Mouse (Mus musculus): ENCODE measurements at regions not wholly inside any gene's neighbourhood (a gene's known extent, or its start where the extent isn't known, plus 50 kb on each side); places are given as distances from the start of the nearest gene placed in this dataset.

GRCm38 (mm10) chr1:164713798-164714551 is 82.5 kb upstream of the Dpt start:
- Histone ChIP-seq H3K4me2 (replicated peaks; ENCODE audit: low read depth) (no peak overlapping the region), H3K9ac (ENCODE audit: low read depth, low read length) (no peak overlapping the region), H3K27ac (ENCODE audit: low read depth, low read length) (peak overlapping the region; percentile 60; the same call in 1 of the 2 replicates), H3K9me3 (ENCODE audit: control insufficient read depth) (no peaks in the 10 kb centered on the region), H3K27me3 (replicated peaks; ENCODE audit: control insufficient read depth, insufficient read depth, low read length) (no peaks in the 10 kb centered on the region), H3K4me3 (ENCODE audit: low read depth, low read length) (no peak overlapping the region), H3K4me1 (replicated peaks; ENCODE audit: control insufficient read depth, insufficient read depth, low read length) (0 out of 2 replicates have a peak, but pooled peaks cover 2% of the 10 kb centered on the region), H3K36me3 (ENCODE audit: control insufficient read depth, insufficient read depth) (no peaks in the 10 kb centered on the region)
- peak; percentile 58 for ATAC-seq
- 35% methylated on average over 4 of the region's 4 CpGs for WGBS
- no peak for TF ChIP-seq CTCF (IDR thresholded peaks at IDR 0.05; ENCODE audit: low read depth)

GRCm38 (mm10) chr1:164712514-164712913 is 83.9 kb upstream of the Dpt start:
- Histone ChIP-seq H3K4me1 (replicated peaks; ENCODE audit: control insufficient read depth, insufficient read depth, low read length) (0 out of 2 replicates have a peak, but pooled peaks cover 2% of the 10 kb centered on the region), H3K36me3 (ENCODE audit: control insufficient read depth, insufficient read depth) (no peaks in the 10 kb centered on the region), H3K9me3 (ENCODE audit: control insufficient read depth) (peaks cover 2% of the 10 kb centered on the region; the same call in 1 of the 2 replicates), H3K4me3 (ENCODE audit: low read depth, low read length) (no peak overlapping the region), H3K27ac (ENCODE audit: low read depth, low read length) (peak overlapping the region; percentile 22), H3K9ac (ENCODE audit: low read depth, low read length) (no peak overlapping the region), H3K27me3 (replicated peaks; ENCODE audit: control insufficient read depth, insufficient read depth, low read length) (no peaks in the 10 kb centered on the region), H3K4me2 (replicated peaks; ENCODE audit: low read depth) (no peak overlapping the region)
- no peak for TF ChIP-seq CTCF (IDR thresholded peaks at IDR 0.05; ENCODE audit: low read depth)
- WGBS, result 48% methylated on average over 3 of the region's 3 CpGs
- peak; percentile 80 for ATAC-seq

GRCm38 (mm10) chr1:164704397-164705091 is 91.9 kb upstream of the Dpt start:
- H3K36me3 ChIP-seq (ENCODE audit: control insufficient read depth, insufficient read depth), result no peaks in the 10 kb centered on the region
- no peaks in the 10 kb centered on the region for H3K27me3 ChIP-seq (replicated peaks; ENCODE audit: control insufficient read depth, insufficient read depth, low read length)
- ATAC-seq, result peak; percentile 69
- no peak overlapping the region for H3K4me3 ChIP-seq (ENCODE audit: low read depth, low read length)
- WGBS, result 52% methylated on average over 11 of the region's 11 CpGs
- H3K27ac ChIP-seq (ENCODE audit: low read depth, low read length), result peak overlapping the region; percentile 82
- no peaks in the 10 kb centered on the region for H3K4me1 ChIP-seq (replicated peaks; ENCODE audit: control insufficient read depth, insufficient read depth, low read length)
- 0 out of 2 replicates have a peak, but pooled peaks have one; percentile 7 for TF ChIP-seq CTCF (IDR thresholded peaks at IDR 0.05; ENCODE audit: low read depth)
- no peak overlapping the region for H3K9ac ChIP-seq (ENCODE audit: low read depth, low read length)
- H3K9me3 ChIP-seq (ENCODE audit: control insufficient read depth), result peaks cover 4% of the 10 kb centered on the region; the same call in 1 of the 2 replicates
- H3K4me2 ChIP-seq (replicated peaks; ENCODE audit: low read depth), result no peak overlapping the region

GRCm38 (mm10) chr1:164703560-164704131 is 92.8 kb upstream of the Dpt start:
- H3K4me1 ChIP-seq (replicated peaks; ENCODE audit: control insufficient read depth, insufficient read depth, low read length), result no peaks in the 10 kb centered on the region
- WGBS, result 22% methylated on average over 4 of the region's 4 CpGs
- no peak overlapping the region for H3K9ac ChIP-seq (ENCODE audit: low read depth, low read length)
- no peaks in the 10 kb centered on the region for H3K27me3 ChIP-seq (replicated peaks; ENCODE audit: control insufficient read depth, insufficient read depth, low read length)
- no peak overlapping the region for H3K4me2 ChIP-seq (replicated peaks; ENCODE audit: low read depth)
- H3K9me3 ChIP-seq (ENCODE audit: control insufficient read depth), result peaks cover 4% of the 10 kb centered on the region; the same call in 1 of the 2 replicates
- H3K27ac ChIP-seq (ENCODE audit: low read depth, low read length), result peak overlapping the region; percentile 82
- ATAC-seq, result peak; percentile 95
- no peaks in the 10 kb centered on the region for H3K36me3 ChIP-seq (ENCODE audit: control insufficient read depth, insufficient read depth)
- no peak overlapping the region for H3K4me3 ChIP-seq (ENCODE audit: low read depth, low read length)
- TF ChIP-seq CTCF (IDR thresholded peaks at IDR 0.05; ENCODE audit: low read depth), result no peak

- Histone ChIP-seq H3K4me1 (replicated peaks; ENCODE audit: control insufficient read depth, insufficient read depth, low read length) (no peaks in the 10 kb centered on the region), H3K27me3 (replicated peaks; ENCODE audit: control insufficient read depth, insufficient read depth, low read length) (no peaks in the 10 kb centered on the region), H3K9ac (ENCODE audit: low read depth, low read length) (no peak overlapping the region), H3K4me3 (ENCODE audit: low read depth, low read length) (no peak overlapping the region), H3K27ac (ENCODE audit: low read depth, low read length) (no peak overlapping the region), H3K9me3 (ENCODE audit: control insufficient read depth) (no peaks in the 10 kb centered on the region), H3K4me2 (replicated peaks; ENCODE audit: low read depth) (no peak overlapping the region), H3K36me3 (ENCODE audit: control insufficient read depth, insufficient read depth) (no peaks in the 10 kb centered on the region)
- 100% methylated on average over 1 of the region's 1 CpGs for WGBS
- no peak for ATAC-seq
- TF ChIP-seq CTCF (IDR thresholded peaks at IDR 0.05; ENCODE audit: low read depth), result no peak
These were observed 106.4 kb upstream of the Dpt start for GRCm38 (mm10) chr1:164690055-164690454.

- Histone ChIP-seq H3K36me3 (ENCODE audit: control insufficient read depth, insufficient read depth) (no peaks in the 10 kb centered on the region), H3K9me3 (ENCODE audit: control insufficient read depth) (no peaks in the 10 kb centered on the region), H3K27ac (ENCODE audit: low read depth, low read length) (no peak overlapping the region), H3K4me3 (ENCODE audit: low read depth, low read length) (no peak overlapping the region), H3K27me3 (replicated peaks; ENCODE audit: control insufficient read depth, insufficient read depth, low read length) (no peaks in the 10 kb centered on the region), H3K4me2 (replicated peaks; ENCODE audit: low read depth) (no peak overlapping the region), H3K9ac (ENCODE audit: low read depth, low read length) (no peak overlapping the region), H3K4me1 (replicated peaks; ENCODE audit: control insufficient read depth, insufficient read depth, low read length) (no peaks in the 10 kb centered on the region)
- no peak for ATAC-seq
- WGBS, result 91% methylated on average over 4 of the region's 4 CpGs
- no peak for TF ChIP-seq CTCF (IDR thresholded peaks at IDR 0.05; ENCODE audit: low read depth)
These were observed 107.1 kb upstream of the Dpt start for GRCm38 (mm10) chr1:164689311-164689710.
